Mouse (Mus musculus) heart, adult 9 months (tissue): ENCODE data around the gene Myo5a.

Experiments
- DNase-seq, 2 experiments: peaks; one replicate each; pipeline ENCODE4 v3.0.0; 2022; ENCODE audit warnings: low spot score in 2 of 2

The Myo5a gene

DNA sequence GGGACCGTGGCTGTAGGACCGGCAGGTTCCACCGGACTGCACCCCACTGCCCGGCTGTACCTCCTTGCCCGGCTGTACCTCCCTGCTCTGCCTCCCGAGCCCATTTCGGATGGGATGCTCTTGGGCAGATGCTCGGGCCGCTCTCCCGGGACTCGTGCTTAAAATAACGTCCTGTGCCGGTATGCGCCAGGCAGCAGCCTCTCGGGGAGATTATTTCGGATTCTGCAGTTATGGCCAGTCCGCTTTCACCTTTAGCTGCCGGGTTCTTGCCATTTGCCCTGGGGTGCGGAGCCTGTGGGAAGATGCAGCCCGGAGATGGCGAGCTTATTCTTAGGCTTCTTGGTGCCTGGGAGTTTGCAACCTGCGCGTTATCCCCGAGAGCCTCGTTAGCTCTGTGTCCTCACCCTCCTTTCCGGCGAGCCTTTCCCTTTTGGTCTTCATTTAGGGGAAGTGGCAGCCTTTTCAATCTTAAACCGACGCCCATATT is 934 bp downstream of the Myo5a start:
- peak in 1 of 2 experiments; percentile 18 for DNase-seq

DNA sequence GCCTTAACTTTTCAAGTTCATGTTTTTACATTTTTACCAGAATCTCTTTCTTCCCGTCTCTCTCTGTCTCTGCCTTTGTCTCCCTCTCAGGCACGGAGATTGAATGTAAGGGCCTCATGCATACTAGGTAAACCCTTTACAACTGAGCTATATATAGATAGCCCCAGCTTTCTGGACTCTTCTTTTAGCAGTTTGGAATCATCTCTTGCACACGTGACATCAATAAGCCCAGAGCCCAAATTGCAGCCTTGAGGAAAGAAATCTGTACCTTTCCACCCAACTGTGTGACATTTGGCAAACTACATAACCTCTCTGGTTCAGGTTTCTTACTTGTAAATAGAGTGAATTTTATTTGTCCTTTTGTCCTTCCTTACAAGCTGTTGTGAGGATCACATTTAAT is 1.5 kb downstream of the Myo5a start:
- no peak for DNase-seq

DNA sequence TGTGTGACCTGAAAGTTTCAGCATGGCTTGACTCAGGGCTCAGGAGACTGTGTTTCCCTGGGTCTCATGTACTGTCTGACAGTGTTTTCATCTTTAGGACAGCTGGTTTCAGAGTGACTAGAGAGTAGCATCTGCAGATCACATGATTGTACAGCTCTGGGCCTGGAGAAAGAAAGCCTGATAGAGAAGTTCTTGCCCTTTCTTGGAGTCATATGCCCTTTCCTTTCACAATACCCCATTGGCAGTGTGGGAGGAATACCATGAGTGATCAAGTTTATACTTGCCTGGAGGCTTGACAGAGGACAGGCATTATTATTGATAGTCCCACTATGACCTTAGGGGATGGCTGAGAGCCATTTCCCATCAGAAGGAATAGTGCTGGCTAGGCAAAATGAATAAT is 6.4 kb downstream of the Myo5a start:
- peak in 1 of 2 experiments; percentile 23 for DNase-seq

DNA sequence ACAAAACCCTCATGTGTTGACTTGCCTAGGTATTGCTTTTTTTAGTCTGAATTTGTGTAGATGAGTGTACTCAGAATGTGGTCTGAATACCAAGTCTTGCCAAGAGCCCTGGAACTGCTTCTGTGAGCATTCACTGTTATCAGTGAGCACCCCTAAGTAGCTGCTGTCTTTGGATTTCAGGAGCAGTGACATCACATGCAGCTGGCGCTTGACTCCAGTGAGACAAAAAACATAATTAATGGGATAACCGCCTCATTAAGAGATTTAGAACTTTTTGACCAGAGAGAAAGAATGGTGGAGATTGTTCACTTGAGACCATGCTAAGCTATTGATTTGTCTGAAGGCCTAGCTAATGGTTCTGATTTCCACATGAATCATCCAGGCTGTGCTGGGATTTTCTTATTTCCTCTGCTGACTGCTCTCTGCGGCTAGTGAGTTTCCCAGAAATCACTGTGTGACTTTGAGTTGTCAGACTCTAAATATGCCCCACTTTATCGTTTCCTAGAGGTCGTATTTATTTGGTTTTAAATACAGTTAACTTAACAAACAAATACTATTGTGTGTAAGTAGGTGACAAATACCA is 14.5 kb downstream of the Myo5a start:
- DNase-seq: no peak

DNA sequence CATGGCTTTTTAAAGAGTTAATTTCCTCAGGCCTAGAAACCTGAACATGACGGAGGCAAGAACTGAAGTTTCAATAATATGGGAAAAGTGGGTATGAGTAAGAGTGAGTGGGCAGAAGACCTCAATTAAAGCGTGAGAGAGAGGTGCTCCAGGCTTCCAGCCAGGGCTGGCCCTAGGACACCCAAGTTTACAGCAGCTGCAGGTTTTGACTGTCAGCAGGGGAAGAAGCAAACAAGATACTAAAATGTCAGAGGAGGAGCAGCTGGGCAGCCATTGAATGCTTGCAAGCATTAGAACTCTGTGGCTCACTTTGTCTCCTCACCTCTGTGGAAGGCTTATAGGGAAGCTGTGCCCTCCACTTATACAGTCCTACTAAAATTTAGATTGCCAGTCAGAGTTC is 17.0 kb downstream of the Myo5a start:
- no peak for DNase-seq

DNA sequence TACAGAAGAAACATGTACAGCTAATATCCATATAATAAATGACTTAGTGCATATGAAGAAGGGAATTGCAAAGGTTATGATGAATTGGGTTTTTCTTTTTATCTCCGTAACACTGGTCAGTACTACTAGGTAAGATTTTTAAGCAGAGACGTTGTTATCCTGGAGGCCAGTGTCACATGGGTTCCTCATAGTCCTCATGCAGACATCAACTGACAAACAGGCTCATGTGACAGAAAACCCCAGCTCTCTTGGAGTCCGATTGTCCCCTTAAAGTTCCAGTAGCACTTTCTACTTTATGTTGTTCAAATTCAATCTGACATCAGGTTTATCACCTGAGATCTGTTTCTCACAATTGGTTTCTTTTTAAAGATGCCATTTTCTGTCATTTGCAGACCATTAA is 18.5 kb downstream of the Myo5a start:
- no peak for DNase-seq

DNA sequence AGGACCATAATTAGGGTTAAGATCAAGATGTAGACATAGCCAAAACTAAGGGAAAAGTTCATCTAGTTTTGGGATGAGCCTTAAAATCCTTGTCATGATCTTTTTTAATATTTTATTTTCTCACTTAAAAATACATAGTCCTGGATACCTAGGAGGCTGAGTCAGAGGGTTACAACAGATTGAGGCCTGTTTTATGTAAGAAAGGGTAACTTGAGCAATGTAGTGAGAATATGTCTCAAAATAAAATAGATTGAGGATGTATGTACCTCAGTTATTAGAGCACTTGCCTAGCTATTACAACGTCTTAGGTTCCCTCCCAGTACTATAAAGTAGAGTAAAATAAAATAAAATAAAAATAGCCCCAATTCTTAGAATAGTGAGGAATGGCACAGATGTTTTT is 21.3 kb downstream of the Myo5a start:
- DNase-seq: no peak

DNA sequence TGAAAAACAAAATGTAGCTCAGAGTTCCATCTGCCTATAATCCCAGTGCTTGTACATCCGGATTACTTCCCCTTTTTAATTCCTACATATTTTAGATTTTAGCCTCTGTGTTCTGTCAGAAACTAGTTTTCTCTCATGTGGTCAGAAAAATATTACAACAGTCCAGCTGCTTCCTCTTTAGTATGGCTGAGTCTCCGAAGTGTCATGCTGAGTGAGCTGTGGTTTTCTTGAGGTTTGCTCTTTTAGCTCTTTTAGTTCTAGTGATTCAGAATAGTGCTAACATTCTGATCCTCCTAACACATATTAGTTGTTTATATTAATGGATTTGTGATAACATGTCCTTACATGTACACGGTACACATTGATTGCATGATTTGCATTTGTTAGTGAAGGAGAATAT is 23.9 kb downstream of the Myo5a start:
- DNase-seq: peak in 1 of 2 experiments; percentile 29

DNA sequence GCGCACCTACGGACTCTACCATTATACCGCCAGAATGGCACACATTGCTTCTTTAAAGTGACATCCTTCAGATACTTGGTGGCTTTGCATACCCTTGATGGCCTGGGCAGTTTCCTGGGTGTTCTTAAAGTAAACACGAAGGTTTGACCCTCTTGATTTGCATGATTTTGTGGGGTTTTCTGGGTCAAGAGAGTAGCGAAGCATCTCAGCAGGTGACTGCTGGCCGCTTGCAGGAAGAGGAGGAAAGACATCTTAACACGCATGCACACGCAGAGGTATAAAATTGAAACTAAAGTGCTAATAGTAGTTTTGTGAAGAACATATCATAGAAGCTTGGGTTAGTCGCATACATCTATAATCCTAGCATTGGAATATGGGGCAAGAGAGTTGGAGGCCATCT is 28.1 kb downstream of the Myo5a start:
- no peak for DNase-seq

DNA sequence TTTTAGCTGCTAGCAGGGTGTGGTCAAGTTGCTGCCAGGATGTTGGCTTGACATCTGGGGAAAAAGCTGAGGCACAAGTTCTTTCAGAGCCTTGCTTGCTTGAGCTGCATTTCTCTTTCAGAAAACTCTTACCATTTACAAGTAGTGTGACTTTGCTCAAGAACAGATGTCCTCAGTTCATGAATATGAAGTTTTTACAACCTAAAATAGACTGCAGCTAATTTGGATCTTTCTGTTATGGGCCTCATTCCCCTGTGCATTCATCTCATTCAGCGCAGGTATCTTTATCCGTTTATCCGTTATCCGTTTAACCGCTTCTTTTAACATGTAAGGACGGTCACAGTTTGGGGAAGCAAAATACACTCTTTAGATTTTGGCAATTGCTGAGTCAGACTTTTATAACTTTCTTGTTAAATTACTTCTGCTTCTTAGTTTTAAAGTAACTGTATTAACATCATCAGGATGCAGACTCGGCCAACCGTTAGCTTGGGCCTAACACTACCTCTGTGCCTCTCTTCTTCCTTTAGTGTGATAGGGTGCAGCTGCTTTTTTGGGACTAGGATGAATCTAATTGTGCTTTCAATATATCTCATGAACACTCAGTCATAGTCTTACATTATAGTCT is 29.5 kb downstream of the Myo5a start:
- DNase-seq: no peak

DNA sequence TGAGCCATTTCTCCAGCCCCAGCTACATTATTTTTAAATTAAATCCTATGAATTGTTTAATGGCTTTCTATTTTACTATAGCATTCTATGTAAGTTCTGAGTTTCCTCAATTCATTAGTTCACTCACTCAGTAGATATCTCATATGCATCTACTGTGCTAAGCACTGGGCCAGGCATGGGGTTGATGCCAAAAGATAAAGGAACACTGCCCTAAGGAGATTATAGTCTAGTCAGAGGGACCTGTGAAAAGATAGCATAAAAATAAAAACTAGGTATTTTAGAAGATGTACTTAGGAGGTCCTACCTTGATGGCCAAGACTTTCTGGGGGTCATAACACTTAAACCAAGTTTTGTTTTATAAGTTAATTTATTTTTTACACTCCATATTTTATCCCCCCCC is 31.3 kb downstream of the Myo5a start:
- DNase-seq: no peak

DNA sequence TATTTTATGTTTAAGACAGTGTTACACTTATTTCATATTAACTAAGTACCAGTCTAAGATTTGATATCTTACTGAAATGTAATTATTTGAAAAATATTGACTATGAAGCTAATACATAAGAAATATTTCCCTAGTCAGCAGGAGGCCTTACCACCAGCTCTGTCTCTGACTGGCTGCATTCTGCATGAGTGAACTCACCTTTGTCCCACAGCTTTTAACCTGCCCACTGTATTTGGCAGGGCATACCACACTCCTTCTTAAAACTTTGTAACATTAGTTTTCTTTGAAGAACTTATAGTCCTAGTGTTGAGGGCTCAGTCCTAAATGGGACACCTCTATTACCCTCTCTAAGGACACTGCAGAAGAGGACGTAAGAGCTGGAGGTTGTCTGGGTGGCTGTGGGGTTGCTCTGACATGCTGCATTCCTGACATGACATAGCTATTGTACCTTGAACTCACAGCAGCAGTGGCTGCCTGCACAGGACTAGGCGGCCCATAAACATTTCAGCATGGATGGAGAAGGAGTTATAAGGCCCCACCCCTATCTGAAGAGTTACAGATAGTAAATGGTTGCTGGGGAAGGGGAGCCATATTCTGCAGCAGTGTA is 45.9 kb downstream of the Myo5a start:
- DNase-seq: no peak

DNA sequence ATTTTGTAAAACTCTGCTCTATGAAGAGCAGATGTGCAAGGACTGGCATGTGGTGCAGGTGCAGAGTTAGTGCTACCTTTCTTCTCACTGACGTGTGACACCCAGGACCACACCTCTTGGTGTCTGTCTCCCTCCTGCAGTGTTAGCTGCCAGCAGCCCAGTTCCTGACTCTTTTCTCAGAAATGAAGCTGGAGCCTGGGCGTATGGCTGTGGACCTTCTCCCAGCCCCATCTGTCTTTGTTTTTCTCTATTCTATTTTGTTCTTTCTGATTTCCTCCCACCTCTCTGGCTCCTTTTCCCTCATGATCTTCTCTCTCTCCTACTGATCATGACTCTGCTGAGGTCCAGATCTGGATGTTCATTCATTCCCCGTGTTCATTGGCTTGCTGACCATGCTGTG is 50.3 kb downstream of the Myo5a start:
- no peak for DNase-seq

DNA sequence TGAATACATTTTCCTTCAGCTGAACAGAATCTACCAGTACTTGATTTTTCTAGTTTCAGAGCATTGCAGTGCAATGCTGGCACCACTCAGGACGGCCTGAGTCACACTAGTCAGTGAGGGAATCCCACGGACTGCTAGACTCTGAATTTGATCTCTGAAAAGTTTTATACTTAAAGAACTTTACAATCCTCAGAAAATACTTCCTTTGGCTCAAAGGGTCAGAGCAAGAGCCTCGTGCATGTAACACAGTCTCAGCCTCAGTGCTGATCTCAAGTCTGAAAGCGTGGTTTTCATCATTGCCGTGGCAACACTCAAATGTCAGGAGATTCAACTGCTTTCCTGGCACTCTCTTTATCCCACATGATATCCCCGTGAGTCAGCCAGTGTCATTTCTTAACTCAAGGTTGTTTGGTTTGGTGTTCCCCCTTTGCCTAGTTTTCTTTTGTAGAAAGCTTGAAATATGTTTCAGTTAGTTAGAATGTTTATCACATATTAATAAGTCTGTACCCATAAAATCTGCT is 53.4 kb downstream of the Myo5a start:
- peak in 1 of 2 experiments; percentile 32 for DNase-seq

DNA sequence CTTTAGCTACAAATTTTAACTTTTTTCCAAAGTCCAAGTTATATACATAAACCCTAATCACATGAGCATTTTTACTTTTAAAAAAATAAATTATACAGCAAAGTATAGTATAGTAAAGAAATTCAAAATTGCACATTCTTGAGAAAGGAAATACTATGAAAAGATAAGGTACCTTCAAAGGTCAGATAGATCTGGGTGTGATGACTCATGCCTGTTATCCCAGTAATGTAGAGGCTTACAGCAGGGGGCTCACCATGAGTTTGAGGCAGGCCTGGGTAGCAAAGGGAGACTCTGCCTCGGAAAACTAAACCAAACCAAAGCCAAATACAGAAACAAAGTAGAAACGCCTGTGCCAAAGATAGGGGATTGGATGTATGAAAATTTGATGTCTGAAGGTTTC is 59.7 kb downstream of the Myo5a start:
- no peak for DNase-seq

DNA sequence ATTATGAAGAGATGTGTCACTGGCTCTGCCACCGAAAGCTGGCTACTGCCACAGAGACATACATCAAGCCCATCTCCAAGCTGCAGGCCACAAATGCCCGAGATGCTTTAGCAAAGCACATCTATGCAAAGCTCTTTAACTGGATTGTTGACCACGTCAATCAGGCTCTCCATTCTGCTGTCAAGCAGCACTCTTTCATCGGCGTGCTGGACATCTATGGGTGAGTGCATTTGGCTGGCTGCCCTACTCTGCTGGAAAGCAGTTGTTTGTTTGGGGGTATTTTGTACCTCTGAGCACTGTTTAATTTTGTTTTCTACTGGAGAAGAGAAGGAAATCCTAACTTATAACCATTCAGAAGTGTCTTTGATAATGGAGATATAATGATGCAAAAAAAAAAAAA is 76.1 kb downstream of the Myo5a start:
- no peak for DNase-seq

DNA sequence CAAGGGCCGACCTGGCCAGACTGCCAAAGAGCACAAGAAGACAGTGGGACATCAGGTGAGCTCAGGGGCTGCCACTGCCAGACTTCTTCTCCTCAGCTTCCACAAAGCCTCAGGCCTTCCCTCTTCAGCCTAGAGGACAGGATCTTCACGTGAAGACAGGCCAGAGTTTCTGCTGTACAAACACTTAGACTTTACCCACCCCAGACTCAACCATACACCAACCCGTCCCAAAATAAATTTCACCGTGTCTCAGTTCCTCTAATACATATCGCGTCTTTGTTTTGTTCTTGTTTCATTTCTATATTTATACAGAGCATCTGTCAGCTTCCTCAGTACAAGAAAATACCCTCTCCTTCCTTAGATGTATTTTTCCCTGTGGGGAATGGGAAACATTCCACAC is 89.7 kb downstream of the Myo5a start:
- DNase-seq: peak; percentile 3 to 51

DNA sequence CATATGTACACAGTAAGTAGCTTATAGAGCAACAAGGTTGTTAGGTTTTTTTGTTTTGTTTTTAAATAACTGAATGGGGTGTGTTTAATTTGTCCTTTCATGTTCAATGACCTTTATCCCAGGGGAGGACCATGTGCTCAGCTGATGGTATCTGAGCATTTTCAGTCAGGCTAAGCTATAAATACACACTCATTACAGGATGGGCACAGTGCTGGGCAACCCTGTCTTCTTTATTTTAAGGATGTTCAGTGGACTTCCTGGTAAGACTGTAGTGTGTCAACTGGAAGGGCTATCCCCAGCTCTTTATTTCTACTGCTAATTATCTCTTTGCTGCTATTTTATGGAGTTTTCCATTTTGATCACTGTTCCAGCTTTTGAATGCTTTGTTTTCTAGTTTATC is 92.8 kb downstream of the Myo5a start:
- peak; percentile 24 to 28 for DNase-seq

DNA sequence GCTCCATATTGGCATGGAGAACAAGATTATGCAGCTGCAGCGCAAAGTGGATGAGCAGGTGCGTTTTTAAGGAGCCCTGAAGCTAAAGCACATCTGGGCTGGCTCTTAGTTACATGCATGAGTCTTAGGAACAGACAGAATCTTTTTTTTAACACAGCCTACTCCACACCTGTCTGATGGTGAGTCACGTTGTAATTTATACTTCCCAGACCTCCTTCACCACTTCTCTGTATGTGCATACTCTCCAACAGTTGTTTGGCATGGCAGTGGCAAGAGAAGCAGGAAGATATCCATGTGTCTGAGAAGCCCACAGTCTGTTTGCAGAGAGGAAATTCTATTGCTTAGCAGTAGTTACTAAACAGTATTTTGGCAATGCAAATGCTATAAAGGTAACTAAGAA is 100.9 kb downstream of the Myo5a start:
- DNase-seq: no peak

DNA sequence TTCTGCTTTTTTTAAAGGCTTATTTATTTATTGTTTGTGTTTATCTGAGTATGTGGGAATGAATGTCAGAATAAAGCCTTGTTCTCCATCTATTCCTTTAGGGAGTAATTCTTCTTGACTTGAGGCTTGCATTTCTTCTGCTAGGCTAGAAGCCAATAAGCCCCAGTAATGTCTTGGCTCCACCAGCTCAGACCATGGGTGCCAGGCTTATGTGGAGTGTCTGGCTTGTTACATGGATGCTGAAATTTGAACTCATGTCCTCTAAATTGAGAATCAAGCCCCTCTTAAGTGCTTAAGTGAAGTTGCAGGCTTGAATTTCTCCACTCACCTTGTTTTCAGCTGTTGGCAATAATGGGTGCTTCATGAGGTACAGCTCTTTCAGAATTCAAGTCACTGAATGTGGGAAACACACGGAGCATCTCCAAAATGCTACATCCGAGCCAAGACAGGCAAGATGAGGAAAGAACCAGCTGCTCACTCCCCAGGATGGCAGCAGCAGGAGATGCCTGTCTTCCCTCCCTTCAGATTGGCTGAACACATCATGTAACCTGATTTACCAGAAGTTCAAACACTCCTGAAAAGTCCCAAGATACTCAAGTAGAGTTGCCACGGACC is 116.9 kb downstream of the Myo5a start:
- no peak for DNase-seq

DNA sequence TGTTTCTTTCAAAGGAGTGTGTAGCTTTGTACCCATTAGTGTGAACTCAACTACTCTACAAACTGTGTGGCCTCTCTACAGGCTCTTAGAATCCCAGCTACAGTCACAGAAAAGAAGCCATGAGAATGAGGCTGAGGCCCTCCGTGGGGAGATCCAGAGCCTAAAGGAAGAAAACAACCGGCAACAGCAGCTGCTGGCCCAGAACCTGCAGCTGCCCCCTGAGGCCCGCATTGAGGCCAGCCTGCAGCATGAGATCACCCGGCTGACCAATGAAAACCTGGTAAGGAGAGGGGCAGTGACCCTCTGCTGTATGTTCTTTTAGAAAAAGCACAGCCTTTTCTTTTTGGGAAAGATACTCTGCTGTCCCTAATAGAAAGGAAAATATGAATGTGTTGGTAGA is 123.0 kb downstream of the Myo5a start:
- DNase-seq: peak in 1 of 2 experiments; percentile 4

DNA sequence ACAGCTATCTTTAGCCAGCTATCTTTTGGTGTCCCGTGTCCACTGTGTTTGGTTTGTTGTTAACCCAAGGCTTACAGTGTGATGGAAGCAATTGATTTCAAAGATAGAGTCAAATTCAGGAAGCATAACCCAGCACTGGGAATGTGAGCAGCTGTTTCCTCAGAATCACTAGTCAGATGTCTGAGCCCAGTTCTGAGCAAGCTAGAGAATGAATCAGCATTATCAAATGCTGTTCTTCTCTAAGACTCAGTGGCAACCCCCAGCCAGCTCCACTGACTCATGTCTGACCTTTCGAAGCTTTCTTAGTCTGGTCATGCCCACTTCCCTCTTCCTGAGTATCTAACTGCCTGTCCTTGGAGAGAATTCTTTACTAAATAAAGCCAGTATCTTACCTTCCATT is 125.5 kb downstream of the Myo5a start:
- peak; percentile 16 to 19 for DNase-seq

DNA sequence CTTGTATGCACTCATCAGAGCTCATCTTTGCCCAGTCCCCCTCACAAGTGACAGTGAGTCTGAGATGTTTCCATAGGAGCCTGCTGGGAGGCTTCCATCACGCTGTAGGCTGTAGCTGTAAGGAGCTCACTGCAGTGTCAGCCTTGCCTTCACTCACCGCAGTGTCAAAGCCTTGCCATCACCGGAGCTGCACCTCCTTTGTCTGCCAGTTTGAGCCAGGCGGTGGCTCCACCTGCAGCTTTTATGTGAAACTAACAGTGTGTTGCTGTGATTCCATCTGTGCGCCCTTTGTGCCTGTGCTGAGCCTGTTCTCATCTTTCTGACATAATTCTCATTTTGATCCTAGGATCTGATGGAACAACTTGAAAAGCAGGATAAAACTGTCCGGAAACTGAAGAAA is 126.5 kb downstream of the Myo5a start:
- DNase-seq: no peak
